Comparison of ENCODE assay signal across 17 mouse cellular contexts in the genomic region with DNA sequence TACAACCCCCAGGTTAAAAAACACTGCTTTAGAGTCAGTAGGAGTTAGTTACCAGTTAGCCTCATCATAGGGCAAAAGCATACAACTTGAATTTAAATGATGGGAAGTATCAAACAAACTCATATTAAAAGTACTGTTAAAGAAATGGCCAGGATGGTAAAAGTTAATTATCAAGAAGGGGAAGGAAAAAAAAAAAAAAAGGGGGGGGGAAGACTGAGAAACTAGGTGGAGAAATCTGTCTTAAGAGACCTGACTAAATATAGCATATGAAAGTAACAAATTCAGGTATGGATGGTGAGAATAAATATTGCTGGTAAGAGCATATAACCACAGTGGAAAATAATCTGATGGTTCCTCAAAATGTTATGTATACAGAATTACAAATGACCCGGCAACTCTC.
"Had no signal": no experiment of that assay in that cellular context is flagged by ENCODE, and none has a peak within 500 bp of the region (broad histone marks: within the 10 kb centered on the region; RNA-seq: fewer than 3 reads in every experiment).

No protein-coding gene starts in this region.

- H3K4me3 ChIP-seq: neural tube, embryonic 12.5 days; neural tube, embryonic 13.5 days; neural tube, embryonic 15.5 days; stomach, embryonic 15.5 days had no signal

- DNase-seq: retina, postnatal 1 day; right cerebral cortex, adult 18-20 months; right cerebral cortex, postnatal 14 days; right cerebral cortex, postnatal 25 days; right cerebral cortex, postnatal 4 days; spleen, adult 18-20 months; thymus, adult 18-20 months; thymus, adult 2 months; thymus, postnatal 14 days; thymus, postnatal 25 days; thymus, postnatal 36 days; thymus, postnatal 4 days had no signal

- H3K9me3 ChIP-seq: neural tube, embryonic 12.5 days; neural tube, embryonic 13.5 days; neural tube, embryonic 15.5 days; stomach, embryonic 15.5 days had no signal

- H3K36me3 ChIP-seq: stomach, embryonic 15.5 days had no signal

- H3K9ac ChIP-seq: neural tube, embryonic 12.5 days; neural tube, embryonic 13.5 days; neural tube, embryonic 15.5 days; stomach, embryonic 15.5 days had no signal

- H3K4me1 ChIP-seq: neural tube, embryonic 12.5 days; neural tube, embryonic 13.5 days; neural tube, embryonic 15.5 days; stomach, embryonic 15.5 days had no signal

- H3K27me3 ChIP-seq: neural tube, embryonic 12.5 days; neural tube, embryonic 13.5 days; neural tube, embryonic 15.5 days; stomach, embryonic 15.5 days had no signal

- H3K4me2 ChIP-seq: neural tube, embryonic 12.5 days; neural tube, embryonic 13.5 days; neural tube, embryonic 15.5 days; stomach, embryonic 15.5 days had no signal

- H3K27ac ChIP-seq: neural tube, embryonic 12.5 days; neural tube, embryonic 13.5 days; neural tube, embryonic 15.5 days; stomach, embryonic 15.5 days; stomach, postnatal 0 days had no signal
